8 mouse cellular contexts compared by ENCODE assay signal in genomic region chr1:97976072-97976471, GRCm38 (mm10).
DNase-seq lines count a peak whose midpoint lies in the region; ATAC-seq lines count a peak whose summit lies in the region.

No protein-coding gene starts in this region.

- no peak for ATAC-seq in neural tube, embryonic 11.5 days (ENCODE audit: insufficient read depth, low FRiP score, low TSS enrichment)
- no peak for ATAC-seq in heart, embryonic 13.5 days (ENCODE audit: extremely low read depth, insufficient number of reproducible peaks, low FRiP score, low TSS enrichment)
- no peak for ATAC-seq in liver, embryonic 12.5 days

- no peaks in the 10 kb centered on the region for H3K4me1 ChIP-seq in neural tube, embryonic 11.5 days (ENCODE audit: control insufficient read depth, insufficient read depth, low read length)
- peaks cover 46% of the 10 kb centered on the region for H3K4me1 ChIP-seq in heart, embryonic 13.5 days
- peaks cover 6% of the 10 kb centered on the region; the same call in 1 of the 2 replicates for H3K4me1 ChIP-seq in liver, embryonic 12.5 days

- intact Hi-C loops in left cerebral cortex, postnatal 25 days (cut with DNase I), result loop anchor here (5.0 kb wide), 1 partner anchor 121 kb away; the partner anchor contains the start of gene Pam

- WGBS in neural tube, embryonic 11.5 days, result 71% methylated on average over 13 of the region's 13 CpGs
- 30% methylated on average over 13 of the region's 13 CpGs for WGBS in heart, embryonic 13.5 days
- 64% methylated on average over 13 of the region's 13 CpGs for WGBS in liver, embryonic 12.5 days (ENCODE audit: insufficient replicate concordance)

- peak overlapping the region; percentile 78 for H3K4me2 ChIP-seq in neural tube, embryonic 11.5 days (ENCODE audit: low read depth)
- H3K4me2 ChIP-seq in heart, embryonic 13.5 days, result peak overlapping the region; percentile 76
- H3K4me2 ChIP-seq in liver, embryonic 12.5 days, result peak overlapping the region; percentile 80

- no peaks in the 10 kb centered on the region for H3K9me3 ChIP-seq in neural tube, embryonic 11.5 days (ENCODE audit: control insufficient read depth, low read length)
- no peaks in the 10 kb centered on the region for H3K9me3 ChIP-seq in heart, embryonic 13.5 days
- H3K9me3 ChIP-seq in liver, embryonic 12.5 days (replicated peaks), result no peaks in the 10 kb centered on the region

- no peak for DNase-seq in neural tube, embryonic 11.5 days (ENCODE audit: low spot score)
- DNase-seq in neural tube, embryonic 10.5 days (ENCODE audit: extremely low spot score, low spot score), result no peak
- no peak for DNase-seq in ovary, adult 18-20 months (ENCODE audit: low spot score)
- no peak for DNase-seq in right cerebral cortex, postnatal 10 days (ENCODE audit: low spot score in 2 of 2)
- no peak for DNase-seq in layer of hippocampus, postnatal 25 days (ENCODE audit: extremely low spot score in 1 of 2, low spot score in 1 of 2)
- no peak for DNase-seq in left cerebral cortex, postnatal 25 days (ENCODE audit: low spot score in 2 of 2)

- no peaks in the 10 kb centered on the region for H3K27me3 ChIP-seq in neural tube, embryonic 11.5 days (ENCODE audit: control insufficient read depth, insufficient read depth, low read length)
- no peaks in the 10 kb centered on the region for H3K27me3 ChIP-seq in heart, embryonic 13.5 days (replicated peaks)
- H3K27me3 ChIP-seq in liver, embryonic 12.5 days (replicated peaks), result peaks cover 8% of the 10 kb centered on the region

- no peaks in the 10 kb centered on the region for H3K36me3 ChIP-seq in neural tube, embryonic 11.5 days (ENCODE audit: control insufficient read depth, insufficient read depth, low read length)
- peaks cover 20% of the 10 kb centered on the region for H3K36me3 ChIP-seq in heart, embryonic 13.5 days
- no peaks in the 10 kb centered on the region for H3K36me3 ChIP-seq in liver, embryonic 12.5 days

- H3K9ac ChIP-seq in neural tube, embryonic 11.5 days (ENCODE audit: low read length), result no peak overlapping the region
- H3K9ac ChIP-seq in heart, embryonic 13.5 days, result peak overlapping the region; percentile 98
- H3K9ac ChIP-seq in liver, embryonic 12.5 days, result no peak overlapping the region

- H3K4me3 ChIP-seq in neural tube, embryonic 11.5 days (ENCODE audit: low read depth, low read length), result no peak overlapping the region
- peak overlapping the region; percentile 84 for H3K4me3 ChIP-seq in heart, embryonic 13.5 days
- H3K4me3 ChIP-seq in liver, embryonic 12.5 days, result peak overlapping the region; percentile 58; the same call in 1 of the 2 replicates

- no peak overlapping the region for H3K27ac ChIP-seq in neural tube, embryonic 11.5 days (ENCODE audit: low read depth, low read length)
- peak overlapping the region; percentile 100 for H3K27ac ChIP-seq in heart, embryonic 13.5 days (replicated peaks)
- H3K27ac ChIP-seq in liver, embryonic 12.5 days, result no peak overlapping the region
